Mouse (Mus musculus) embryonic facial prominence, embryonic 14.5 days (tissue): ENCODE data around the gene Gm11563. TPM values are rescaled to one million over a fixed set of nuclear protein-coding genes. Genes with fewer than 3 reads are reported as not detected.
"Not testable (repeated sequence)": the region's sequence is repeated elsewhere in the genome, so short reads cannot be mapped to it uniquely, and the experiment has no call there.

ENCODE experiments used
- ATAC-seq: fragments of 200-750 bp; cut with Nextera tagmentation; 2 replicates; pipeline ENCODE4 v1.8.0; 2017; ENCODE audit warnings: low read depth, moderate number of reproducible peaks, moderate TSS enrichment
- DNase-seq: peaks from one replicate; pipeline ENCODE4 v3.0.0-alpha.2; 2015; ENCODE audit warnings: low spot score
- H3K27ac ChIP-seq: fragments of 300-500 bp; sonication (generic); replicated peaks from 2 replicates; pipeline ENCODE4 v1.5.1; 2014; ENCODE audit warnings: low read depth, mild to moderate bottlenecking, low read length, moderate library complexity
- H3K27me3 ChIP-seq: fragments of 300-500 bp; sonication (generic); replicated peaks from 2 replicates; pipeline ENCODE4 v1.6.1; 2014; ENCODE audit warnings: low read length; ENCODE audit not compliant: control insufficient read depth, insufficient read depth
- H3K36me3 ChIP-seq: fragments of 300-500 bp; sonication (generic); 2 replicates; pipeline ENCODE4 v1.6.1; 2014; ENCODE audit warnings: low read length, mixed read lengths; ENCODE audit not compliant: control insufficient read depth, insufficient read depth
- H3K4me1 ChIP-seq: fragments of 300-500 bp; sonication (generic); 2 replicates; pipeline ENCODE4 v1.6.1; 2014; ENCODE audit warnings: antibody characterized with exemption, low read length; ENCODE audit not compliant: control insufficient read depth, insufficient read depth
- H3K4me2 ChIP-seq: fragments of 300-500 bp; sonication (generic); 2 replicates; pipeline ENCODE4 v1.6.1; 2014; ENCODE audit warnings: low read depth, mild to moderate bottlenecking, low read length, moderate library complexity, mixed read lengths
- H3K4me3 ChIP-seq: fragments of 300-500 bp; sonication (generic); 2 replicates; pipeline ENCODE4 v1.5.1; 2014; ENCODE audit warnings: low read depth, mild to moderate bottlenecking, low read length
- H3K9ac ChIP-seq: fragments of 300-500 bp; sonication (generic); 2 replicates; pipeline ENCODE4 v1.6.1; 2014; ENCODE audit warnings: low read depth, mild to moderate bottlenecking, low read length, moderate library complexity, mixed read lengths
- H3K9me3 ChIP-seq: fragments of 300-500 bp; sonication (generic); 2 replicates; pipeline ENCODE4 v1.6.1; 2016; ENCODE audit warnings: low read length; ENCODE audit not compliant: control insufficient read depth
- WGBS: fragments of 180-500 bp; shearing (Covaris S2); extraction: QIAGEN DNeasy Blood & Tissue Kit; methylation state at CpG from one replicate; pipeline ENCODE4 v1.1.7; 2014; 5-methylcytosine and 5-hydroxymethylcytosine counted together
- polyA plus RNA-seq: library from polyadenylated mRNA; unstranded; fragments of >200 nt; fragmentation: Nextera tagmentation; extraction: Ambion mirVana; gene quantifications from 2 replicates; pipeline ENCODE4 v1.2.1, GENCODE M21; 2014

Gene Gm11563
- polyA plus RNA-seq, 1 experiment from 2014 or later: 0.17 TPM

DNA sequence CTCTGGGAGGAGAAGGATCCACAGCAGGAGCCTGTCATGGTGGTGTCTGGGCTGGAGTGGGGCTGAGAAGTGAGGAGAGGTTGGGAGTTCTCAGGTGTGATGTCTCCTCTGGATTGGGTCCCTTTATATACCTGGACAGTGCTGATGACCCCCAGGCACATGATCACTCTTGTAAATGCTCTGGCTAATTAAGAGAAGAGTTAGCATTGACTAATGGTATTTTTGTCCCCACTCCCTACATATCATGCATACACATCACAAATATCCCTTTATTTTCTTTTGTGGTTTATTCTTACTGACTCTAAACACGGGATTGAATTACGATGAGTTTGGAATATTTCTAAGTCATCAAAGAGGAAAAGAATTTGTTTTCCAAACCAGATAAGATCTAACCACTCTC is 38.4 kb downstream of the Gm11563 start, which contains the start of gene Gm11562:
Gm11562 (minus strand) TSS at position 101 of the 400 bp plus-strand sequence.
- DNase-seq: no peak
- H3K27ac ChIP-seq: no peak within 1 kb of the TSS
- 72% methylated on average over 2 of the region's 2 CpGs for WGBS
- no peaks in the 10 kb centered on the region for H3K36me3 ChIP-seq
- H3K4me3 ChIP-seq: no peak within 1 kb of the TSS
- H3K4me2 ChIP-seq: no peak within 1 kb of the TSS
- H3K4me1 ChIP-seq: no peaks in the 10 kb centered on the region
- H3K9ac ChIP-seq: no peak within 1 kb of the TSS
- no peaks in the 10 kb centered on the region for H3K27me3 ChIP-seq
- ATAC-seq: no peak
- H3K9me3 ChIP-seq: no peaks in the 10 kb centered on the region

DNA sequence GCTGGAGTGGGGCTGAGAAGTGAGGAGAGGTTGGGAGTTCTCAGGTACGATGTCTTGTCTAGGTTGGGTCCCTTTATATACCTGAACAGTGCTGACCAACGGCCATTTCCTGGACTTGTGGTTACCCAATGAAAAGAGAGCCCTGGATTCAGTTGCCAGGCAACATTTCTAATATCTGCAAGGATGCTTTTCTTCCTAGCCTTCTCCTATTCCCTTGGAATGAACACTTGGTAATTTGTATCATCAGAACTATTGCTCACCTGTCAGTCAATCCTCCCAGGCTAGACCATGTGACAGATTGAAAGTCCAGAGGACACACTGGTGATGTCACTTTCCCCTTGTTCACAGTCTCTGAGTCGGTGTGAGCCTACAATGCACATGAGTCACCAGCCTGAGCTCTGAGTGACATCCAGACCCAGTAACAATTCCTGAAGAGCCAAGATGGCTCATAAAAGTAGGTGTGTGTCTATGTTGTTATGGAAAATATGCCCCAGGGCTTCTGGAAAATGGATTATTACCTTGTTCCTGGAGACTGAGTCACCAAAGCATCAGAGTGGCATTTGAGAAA is 43.9 kb downstream of the Gm11563 start, which contains the start of gene Krtap2-4:
Krtap2-4 (minus strand) TSS at position 51 of the 568 bp plus-strand sequence.
- no peaks in the 10 kb centered on the region for H3K36me3 ChIP-seq

DNA sequence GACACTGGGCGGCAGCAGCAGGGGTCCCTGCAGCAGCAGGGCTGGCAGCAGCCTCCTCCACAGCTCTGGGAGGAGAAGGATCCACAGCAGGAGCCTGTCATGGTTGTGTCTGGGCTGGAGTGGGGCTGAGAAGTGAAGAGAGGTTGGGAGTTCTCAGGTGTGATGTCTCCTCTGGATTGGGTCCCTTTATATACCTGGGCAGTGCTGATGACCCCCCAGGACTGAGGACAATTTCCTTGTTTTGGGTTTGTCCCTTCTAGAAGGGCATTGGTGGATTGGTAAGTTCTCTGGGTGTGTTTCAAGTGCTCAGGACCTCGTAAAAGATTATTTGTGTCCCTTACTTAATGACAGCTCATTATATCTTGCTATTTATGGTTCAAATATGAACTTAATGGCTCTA is 48.7 kb downstream of the Gm11563 start, which contains the start of gene Gm11937:
Gm11937 (minus strand) TSS at position 101 of the 400 bp plus-strand sequence.
- H3K4me3 ChIP-seq, H3K9me3 ChIP-seq, H3K4me2 ChIP-seq, H3K36me3 ChIP-seq, H3K9ac ChIP-seq, H3K27ac ChIP-seq, ATAC-seq, H3K27me3 ChIP-seq, DNase-seq, H3K4me1 ChIP-seq: not testable (repeated sequence)
- 54% methylated on average over 1 of the region's 2 CpGs for WGBS

More for the DNA sequence above, 43.9 kb downstream of the Gm11563 start, which contains the start of gene Krtap2-4:
- WGBS: 71% methylated on average over 3 of the region's 3 CpGs
- no peak within 1 kb of the TSS for H3K9ac ChIP-seq
- ATAC-seq: no peak
- no peak for DNase-seq
- H3K4me2 ChIP-seq: no peak within 1 kb of the TSS
- H3K4me1 ChIP-seq: no peaks in the 10 kb centered on the region
- H3K27me3 ChIP-seq: no peaks in the 10 kb centered on the region
- no peaks in the 10 kb centered on the region for H3K9me3 ChIP-seq
- H3K4me3 ChIP-seq: no peak within 1 kb of the TSS
- H3K27ac ChIP-seq: no peak within 1 kb of the TSS

DNA sequence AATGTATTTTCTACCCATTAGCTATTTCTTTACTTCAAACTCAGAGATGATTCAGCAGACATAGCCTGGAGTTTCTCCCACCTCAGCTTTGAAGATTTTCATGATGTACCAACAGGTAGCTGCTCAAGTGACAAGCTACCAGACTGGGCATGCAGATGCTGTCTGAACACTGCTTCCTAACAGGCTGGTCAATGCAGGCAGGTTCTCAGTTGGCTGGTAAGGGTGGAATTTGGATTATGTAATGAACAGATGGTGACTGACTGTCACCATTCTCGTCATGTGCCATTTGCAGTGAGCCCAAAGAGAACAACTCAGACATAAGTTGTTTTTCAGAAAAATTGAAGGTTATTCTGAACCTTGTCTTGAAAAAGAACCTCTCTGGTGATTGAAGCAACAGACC is 49.6 kb downstream of the Gm11563 start:
- Histone ChIP-seq H3K4me3 (no peak overlapping the region), H3K4me1 (no peaks in the 10 kb centered on the region), H3K4me2 (no peak overlapping the region), H3K27ac (no peak overlapping the region), H3K9ac (no peak overlapping the region), H3K27me3 (no peaks in the 10 kb centered on the region), H3K36me3 (no peaks in the 10 kb centered on the region), H3K9me3 (no peaks in the 10 kb centered on the region)
- ATAC-seq: no peak
- WGBS: 54% methylated on average over 1 of the region's 1 CpGs
- DNase-seq: no peak

Other genes with a start within 250 kb of the Gm11563 start
- gene Krt12, start 236.7 kb downstream of the Gm11563 start, polyA plus RNA-seq: 0.22 TPM in 1 of 2 replicates, not detected in the other
- gene Krt20, start 220.8 kb downstream of the Gm11563 start, polyA plus RNA-seq: 0.33 TPM in 1 of 2 replicates, not detected in the other
- gene Krt23, start 165.8 kb downstream of the Gm11563 start, polyA plus RNA-seq: 8.7 and 11.9 TPM in 2 replicates
- not detected in 2 replicates for gene Krt39, start 137.6 kb downstream of the Gm11563 start, polyA plus RNA-seq
- not detected in 2 replicates for gene Krt40, start 115.8 kb downstream of the Gm11563 start, polyA plus RNA-seq
- 1.0 TPM in 1 of 2 replicates, not detected in the other for gene Krtap3-3, start 108.1 kb downstream of the Gm11563 start, polyA plus RNA-seq
- gene Krtap3-2, start 102.1 kb downstream of the Gm11563 start, polyA plus RNA-seq: not detected in 2 replicates
- not detected in 2 replicates for gene Gm11939, start 99.5 kb downstream of the Gm11563 start, polyA plus RNA-seq
- 0.51 TPM in 1 of 2 replicates, not detected in the other for gene Krtap3-1, start 92.3 kb downstream of the Gm11563 start, polyA plus RNA-seq
- not detected in 2 replicates for gene Krtap1-5, start 77.9 kb downstream of the Gm11563 start, polyA plus RNA-seq
- gene Krtap1-4, start 75.3 kb downstream of the Gm11563 start, polyA plus RNA-seq: not detected in 2 replicates
- 0.26 TPM in 1 of 2 replicates, not detected in the other for gene Krtap1-3, start 67.6 kb downstream of the Gm11563 start, polyA plus RNA-seq
- gene Krtap9-3, start 60.9 kb downstream of the Gm11563 start, polyA plus RNA-seq: not detected in 2 replicates
- gene Gm11938, start 55.7 kb downstream of the Gm11563 start, polyA plus RNA-seq: not detected in 2 replicates
- not detected in 2 replicates for gene Gm11937, start 48.8 kb downstream of the Gm11563 start, polyA plus RNA-seq
- gene Krtap2-4, start 44.1 kb downstream of the Gm11563 start, polyA plus RNA-seq: 0.54 TPM in 1 of 2 replicates, not detected in the other
- gene Gm11562, start 38.5 kb downstream of the Gm11563 start, polyA plus RNA-seq: not detected in 2 replicates
- gene Krtap4-1, start 30.7 kb downstream of the Gm11563 start, polyA plus RNA-seq: not detected in 2 replicates
- not detected in 2 replicates for gene Krtap4-2, start 23.9 kb downstream of the Gm11563 start, polyA plus RNA-seq
- 0.29 TPM in 1 of 2 replicates, not detected in the other for gene Krtap4-7, start 14.9 kb downstream of the Gm11563 start, polyA plus RNA-seq
- not detected in 2 replicates for gene Gm11555, start 8.7 kb downstream of the Gm11563 start, polyA plus RNA-seq
- not detected in 2 replicates for gene Krtap4-6, start 7.0 kb upstream of the Gm11563 start, polyA plus RNA-seq
- not detected in 2 replicates for gene Gm14190, start 31.8 kb upstream of the Gm11563 start, polyA plus RNA-seq
- not detected in 2 replicates for gene Gm14180, start 75.3 kb upstream of the Gm11563 start, polyA plus RNA-seq
- not detected in 2 replicates for gene Gm11595, start 114.0 kb upstream of the Gm11563 start, polyA plus RNA-seq
- gene Krtap4-8, start 121.7 kb upstream of the Gm11563 start, polyA plus RNA-seq: not detected in 2 replicates
- gene Krtap4-9, start 126.2 kb upstream of the Gm11563 start, polyA plus RNA-seq: not detected in 2 replicates
- gene Gm11596, start 134.5 kb upstream of the Gm11563 start, polyA plus RNA-seq: not detected in 2 replicates
- not detected in 2 replicates for gene Gm11569, start 140.0 kb upstream of the Gm11563 start, polyA plus RNA-seq
- gene Gm11554, start 145.5 kb upstream of the Gm11563 start, polyA plus RNA-seq: not detected in 2 replicates
- gene Krtap4-13, start 150.9 kb upstream of the Gm11563 start, polyA plus RNA-seq: not detected in 2 replicates
- not detected in 2 replicates for gene Gm11564, start 156.7 kb upstream of the Gm11563 start, polyA plus RNA-seq
- gene 2300003K06Rik, start 179.1 kb upstream of the Gm11563 start, polyA plus RNA-seq: not detected in 2 replicates
- not detected in 2 replicates for gene Krtap4-16, start 192.6 kb upstream of the Gm11563 start, polyA plus RNA-seq
- gene Gm11568, start 199.0 kb upstream of the Gm11563 start, polyA plus RNA-seq: not detected in 2 replicates
- not detected in 2 replicates for gene Gm11559, start 205.5 kb upstream of the Gm11563 start, polyA plus RNA-seq
- not detected in 2 replicates for gene Krtap9-1, start 214.4 kb upstream of the Gm11563 start, polyA plus RNA-seq
- not detected in 2 replicates for gene Gm11567, start 220.2 kb upstream of the Gm11563 start, polyA plus RNA-seq
- gene Krtap31-1, start 249.0 kb upstream of the Gm11563 start, polyA plus RNA-seq: not detected in 2 replicates